Mouse (Mus musculus): Measurements from ENCODE around the gene Iyd. TPM values are rescaled to one million over a fixed set of nuclear protein-coding genes. Genes with fewer than 3 reads are reported as not detected.

The Iyd gene
- polyA plus RNA-seq, 1 experiment from 2014 or later: 0.20 TPM

- Histone ChIP-seq H3K4me3 (no peak overlapping the region), H3K9ac (no peak overlapping the region), H3K4me1 (replicated peaks) (no peaks in the 10 kb centered on the region), H3K27me3 (no peaks in the 10 kb centered on the region), H3K27ac (replicated peaks) (no peak overlapping the region), H3K4me2 (no peak overlapping the region), H3K9me3 (no peaks in the 10 kb centered on the region), H3K36me3 (no peaks in the 10 kb centered on the region)
- 75% methylated on average over 6 of the region's 6 CpGs for WGBS
- ATAC-seq (ENCODE audit: low read depth): no peak
These were observed 23.6 kb upstream of the Iyd start for GRCm38 (mm10) chr10:3516442-3516841.

- WGBS: 94% methylated on average over 6 of the region's 6 CpGs
These were observed 16.8 kb upstream of the Iyd start for GRCm38 (mm10) chr10:3523044-3523793.

GRCm38 (mm10) chr10:3524513-3524912, 15.5 kb upstream of the Iyd start:
- no peak overlapping the region for H3K9ac ChIP-seq

More at GRCm38 (mm10) chr10:3523044-3523793, 16.8 kb upstream of the Iyd start:
- Histone ChIP-seq H3K4me2 (no peak overlapping the region), H3K9me3 (no peaks in the 10 kb centered on the region), H3K4me3 (no peak overlapping the region), H3K36me3 (no peaks in the 10 kb centered on the region), H3K9ac (no peak overlapping the region), H3K4me1 (replicated peaks) (no peaks in the 10 kb centered on the region), H3K27me3 (no peaks in the 10 kb centered on the region), H3K27ac (replicated peaks) (no peak overlapping the region)
- ATAC-seq (ENCODE audit: low read depth): no peak

GRCm38 (mm10) chr10:3525420-3526019, 14.5 kb upstream of the Iyd start:
- Histone ChIP-seq H3K4me1 (replicated peaks) (peaks cover 8% of the 10 kb centered on the region; the same call in 1 of the 2 replicates), H3K4me2 (no peak overlapping the region), H3K27me3 (no peaks in the 10 kb centered on the region), H3K36me3 (no peaks in the 10 kb centered on the region), H3K27ac (replicated peaks) (no peak overlapping the region), H3K4me3 (no peak overlapping the region), H3K9me3 (no peaks in the 10 kb centered on the region), H3K9ac (no peak overlapping the region)
- ATAC-seq (ENCODE audit: low read depth): no peak
- 58% methylated on average over 2 of the region's 2 CpGs for WGBS

More at GRCm38 (mm10) chr10:3524513-3524912, 15.5 kb upstream of the Iyd start:
- Histone ChIP-seq H3K27me3 (no peaks in the 10 kb centered on the region), H3K27ac (replicated peaks) (no peak overlapping the region), H3K4me2 (no peak overlapping the region), H3K4me1 (replicated peaks) (no peaks in the 10 kb centered on the region), H3K4me3 (no peak overlapping the region), H3K9me3 (no peaks in the 10 kb centered on the region), H3K36me3 (no peaks in the 10 kb centered on the region)
- ATAC-seq (ENCODE audit: low read depth): no peak
- 76% methylated on average over 3 of the region's 3 CpGs for WGBS

- WGBS: 47% methylated on average over 4 of the region's 4 CpGs
- H3K27ac ChIP-seq (replicated peaks): no peak overlapping the region
- H3K27me3 ChIP-seq: peaks cover 11% of the 10 kb centered on the region
- no peaks in the 10 kb centered on the region for H3K9me3 ChIP-seq
- H3K36me3 ChIP-seq: no peaks in the 10 kb centered on the region
- ATAC-seq (ENCODE audit: low read depth): no peak
- H3K4me1 ChIP-seq (replicated peaks): peaks cover 12% of the 10 kb centered on the region; the same call in 1 of the 2 replicates
- no peak overlapping the region for H3K4me2 ChIP-seq
- H3K9ac ChIP-seq: no peak overlapping the region
- no peak overlapping the region for H3K4me3 ChIP-seq
These were observed 10.2 kb upstream of the Iyd start for GRCm38 (mm10) chr10:3529807-3530206.

- H3K36me3 ChIP-seq: no peaks in the 10 kb centered on the region
- no peak for ATAC-seq (ENCODE audit: low read depth)
- H3K27ac ChIP-seq (replicated peaks): no peak overlapping the region
- H3K4me3 ChIP-seq: no peak overlapping the region
- H3K4me1 ChIP-seq (replicated peaks): peaks cover 12% of the 10 kb centered on the region; the same call in 1 of the 2 replicates
- peaks cover 11% of the 10 kb centered on the region for H3K27me3 ChIP-seq
- no peak overlapping the region for H3K9ac ChIP-seq
- 67% methylated on average over 4 of the region's 4 CpGs for whole genome bisulfite sequencing
- no peaks in the 10 kb centered on the region for H3K9me3 ChIP-seq
- no peak overlapping the region for H3K4me2 ChIP-seq
These were observed 9.4 kb upstream of the Iyd start for GRCm38 (mm10) chr10:3530661-3531060.

GRCm38 (mm10) chr10:3531375-3531774, 8.7 kb upstream of the Iyd start:
- no peak overlapping the region for H3K9ac ChIP-seq
- no peaks in the 10 kb centered on the region for H3K9me3 ChIP-seq
- no peaks in the 10 kb centered on the region for H3K36me3 ChIP-seq
- peaks cover 17% of the 10 kb centered on the region; the same call in 1 of the 2 replicates for H3K4me1 ChIP-seq (replicated peaks)
- H3K4me3 ChIP-seq: no peak overlapping the region
- H3K27ac ChIP-seq (replicated peaks): no peak overlapping the region
- peak; percentile 72 for ATAC-seq (ENCODE audit: low read depth)
- no peak overlapping the region for H3K4me2 ChIP-seq
- H3K27me3 ChIP-seq: peaks cover 11% of the 10 kb centered on the region
- WGBS: 5% methylated on average over 4 of the region's 4 CpGs

- WGBS: 6% methylated on average over 7 of the region's 7 CpGs
- Histone ChIP-seq H3K9ac (peak overlapping the region; percentile 9; the same call in 1 of the 2 replicates), H3K4me2 (peak overlapping the region; percentile 49), H3K27me3 (peaks cover 11% of the 10 kb centered on the region), H3K27ac (replicated peaks) (no peak overlapping the region), H3K4me1 (replicated peaks) (peaks cover 26% of the 10 kb centered on the region), H3K9me3 (no peaks in the 10 kb centered on the region), H3K4me3 (no peak overlapping the region), H3K36me3 (no peaks in the 10 kb centered on the region)
- peak; percentile 42; the same call in 1 of the 2 replicates for ATAC-seq (ENCODE audit: low read depth)
These were observed 5.6 kb upstream of the Iyd start for GRCm38 (mm10) chr10:3534445-3534844.

- no peaks in the 10 kb centered on the region for H3K9me3 ChIP-seq
- 52% methylated on average over 1 of the region's 1 CpGs for WGBS
- H3K9ac ChIP-seq: no peak overlapping the region
- no peak overlapping the region for H3K27ac ChIP-seq (replicated peaks)
- no peak for ATAC-seq (ENCODE audit: low read depth)
- peaks cover 15% of the 10 kb centered on the region for H3K4me1 ChIP-seq (replicated peaks)
- no peak overlapping the region for H3K4me3 ChIP-seq
- no peaks in the 10 kb centered on the region for H3K36me3 ChIP-seq
- peaks cover 11% of the 10 kb centered on the region for H3K27me3 ChIP-seq
- no peak overlapping the region for H3K4me2 ChIP-seq
These were observed 3.7 kb upstream of the Iyd start for GRCm38 (mm10) chr10:3536361-3536760.

- ATAC-seq (ENCODE audit: low read depth): no peak
- Histone ChIP-seq H3K4me3 (no peak overlapping the region), H3K27me3 (no peaks in the 10 kb centered on the region), H3K36me3 (no peaks in the 10 kb centered on the region), H3K9ac (no peak overlapping the region), H3K4me2 (no peak overlapping the region), H3K4me1 (replicated peaks) (no peaks in the 10 kb centered on the region), H3K9me3 (no peaks in the 10 kb centered on the region), H3K27ac (replicated peaks) (no peak overlapping the region)
- 66% methylated on average over 2 of the region's 2 CpGs for WGBS
These were observed 9.3 kb downstream of the Iyd start for GRCm38 (mm10) chr10:3549384-3549783.

- Histone ChIP-seq H3K27me3 (no peaks in the 10 kb centered on the region), H3K9me3 (no peaks in the 10 kb centered on the region), H3K4me2 (no peak overlapping the region), H3K9ac (no peak overlapping the region), H3K27ac (replicated peaks) (no peak overlapping the region), H3K4me1 (replicated peaks) (no peaks in the 10 kb centered on the region), H3K36me3 (no peaks in the 10 kb centered on the region), H3K4me3 (no peak overlapping the region)
- WGBS: 69% methylated on average over 5 of the region's 5 CpGs
- ATAC-seq (ENCODE audit: low read depth): no peak
These were observed 15.1 kb downstream of the Iyd start for GRCm38 (mm10) chr10:3555128-3555527.

- no peaks in the 10 kb centered on the region for H3K36me3 ChIP-seq
- no peaks in the 10 kb centered on the region for H3K27me3 ChIP-seq
- no peak overlapping the region for H3K4me2 ChIP-seq
- no peak overlapping the region for H3K4me3 ChIP-seq
- no peak for ATAC-seq (ENCODE audit: low read depth)
- H3K9me3 ChIP-seq: no peaks in the 10 kb centered on the region
- H3K27ac ChIP-seq (replicated peaks): no peak overlapping the region
- no peak overlapping the region for H3K9ac ChIP-seq
- WGBS: 92% methylated on average over 3 of the region's 3 CpGs
- H3K4me1 ChIP-seq (replicated peaks): no peaks in the 10 kb centered on the region
These were observed 16.5 kb downstream of the Iyd start for GRCm38 (mm10) chr10:3556538-3556937.

Measured in neural tube, embryonic 13.5 days (tissue).